Mouse (Mus musculus) intestine, postnatal 0 days (tissue): Measurements from ENCODE around the gene Ndufa13. TPM values are rescaled to one million over a fixed set of nuclear protein-coding genes. Genes with fewer than 3 reads are reported as not detected.

Experiments
- ATAC-seq: fragments of 200-750 bp; cut with Nextera tagmentation; 2 replicates; pipeline ENCODE4 v1.8.0; 2017; ENCODE audit warnings: mild to moderate bottlenecking, moderate TSS enrichment, moderate library complexity
- H3K27ac ChIP-seq: fragments of 300-500 bp; sonication (generic); 2 replicates; pipeline ENCODE4 v1.5.1; 2014; ENCODE audit warnings: mild to moderate bottlenecking, low read depth, low read length, moderate library complexity
- H3K27me3 ChIP-seq: fragments of 300-500 bp; sonication (generic); replicated peaks from 2 replicates; pipeline ENCODE4 v1.6.1; 2014; ENCODE audit warnings: low read length, mixed read lengths; ENCODE audit not compliant: control insufficient read depth, insufficient read depth
- H3K36me3 ChIP-seq: fragments of 300-500 bp; sonication (generic); 2 replicates; pipeline ENCODE4 v1.6.1; 2014; ENCODE audit warnings: mild to moderate bottlenecking, moderate library complexity; ENCODE audit not compliant: control insufficient read depth, insufficient read depth
- H3K4me1 ChIP-seq: fragments of 300-500 bp; sonication (generic); replicated peaks from 2 replicates; pipeline ENCODE4 v1.6.1; 2014; ENCODE audit warnings: antibody characterized with exemption, low read length, mixed read lengths; ENCODE audit not compliant: control insufficient read depth, insufficient read depth
- H3K4me2 ChIP-seq: fragments of 300-500 bp; sonication (generic); replicated peaks from 2 replicates; pipeline ENCODE4 v1.6.1; 2014; ENCODE audit warnings: low read depth, mild to moderate bottlenecking, moderate library complexity
- H3K4me3 ChIP-seq: fragments of 300-500 bp; sonication (generic); 2 replicates; pipeline ENCODE4 v1.5.1; 2014; ENCODE audit warnings: low read depth, low read length
- H3K9ac ChIP-seq: fragments of 300-500 bp; sonication (generic); 2 replicates; pipeline ENCODE4 v1.6.1; 2014; ENCODE audit warnings: mild to moderate bottlenecking, low read depth, low read length
- H3K9me3 ChIP-seq: fragments of 300-500 bp; sonication (generic); 2 replicates; pipeline ENCODE4 v1.6.1; 2016; ENCODE audit warnings: mixed run types; ENCODE audit not compliant: control insufficient read depth
- CTCF ChIP-seq: sonication (generic); IDR thresholded peaks from 2 replicates; pipeline ENCODE4 v1.5.1; 2016; ENCODE audit warnings: low read depth, mild to moderate bottlenecking, control low read depth, antibody characterized with exemption, moderate library complexity
- WGBS: fragments of 180-500 bp; shearing (Covaris S2); extraction: QIAGEN DNeasy Blood & Tissue Kit; methylation state at CpG from one replicate; pipeline ENCODE4 v1.1.7; 2014; 5-methylcytosine and 5-hydroxymethylcytosine counted together
- polyA plus RNA-seq: library from polyadenylated mRNA; unstranded; fragments of >200 nt; fragmentation: Nextera tagmentation; extraction: Ambion mirVana; gene quantifications from 2 replicates; pipeline ENCODE4 v1.2.1, GENCODE M21; 2015

Gene Ndufa13
- polyA plus RNA-seq, 1 experiment from 2014 or later, result 310 TPM

DNA sequence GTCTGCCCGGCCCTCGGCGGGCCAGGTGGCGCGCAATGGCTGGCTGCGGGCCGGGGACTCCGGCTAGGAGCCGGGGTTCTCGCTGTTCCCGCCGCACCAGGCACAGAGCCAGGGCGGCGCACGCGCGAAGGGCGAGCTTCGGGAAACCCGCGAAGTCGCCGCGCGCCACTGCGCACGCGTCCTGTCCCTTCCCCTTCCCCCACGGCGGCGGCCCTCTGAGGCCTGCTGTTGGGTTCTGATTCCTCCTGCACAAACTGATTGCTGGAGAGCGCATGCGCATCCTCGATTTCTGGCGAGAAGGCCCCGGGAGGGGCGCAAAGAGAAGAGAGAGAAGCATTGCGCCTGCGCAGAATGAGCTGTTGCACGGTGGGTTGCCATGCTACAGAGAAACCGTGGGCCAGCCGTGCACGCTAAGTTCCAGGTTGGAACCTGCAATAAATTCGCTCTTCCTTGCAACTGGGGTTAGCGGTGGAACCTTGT, 745 bp upstream of the Ndufa13 start:
- H3K4me3 ChIP-seq, result peak overlapping the region; percentile 75
- peak; percentile 82 for ATAC-seq
- peak overlapping the region; percentile 82 for H3K4me2 ChIP-seq
- H3K27ac ChIP-seq, result peak overlapping the region; percentile 79
- peaks cover 13% of the 10 kb centered on the region for H3K36me3 ChIP-seq
- H3K9me3 ChIP-seq, result no peaks in the 10 kb centered on the region
- WGBS, result under 1% methylated on average over 45 of the region's 45 CpGs
- peaks cover 3% of the 10 kb centered on the region; the same call in 1 of the 2 replicates for H3K4me1 ChIP-seq
- H3K9ac ChIP-seq, result peak overlapping the region; percentile 51
- H3K27me3 ChIP-seq, result no peaks in the 10 kb centered on the region
- TF ChIP-seq CTCF, result no peak

DNA sequence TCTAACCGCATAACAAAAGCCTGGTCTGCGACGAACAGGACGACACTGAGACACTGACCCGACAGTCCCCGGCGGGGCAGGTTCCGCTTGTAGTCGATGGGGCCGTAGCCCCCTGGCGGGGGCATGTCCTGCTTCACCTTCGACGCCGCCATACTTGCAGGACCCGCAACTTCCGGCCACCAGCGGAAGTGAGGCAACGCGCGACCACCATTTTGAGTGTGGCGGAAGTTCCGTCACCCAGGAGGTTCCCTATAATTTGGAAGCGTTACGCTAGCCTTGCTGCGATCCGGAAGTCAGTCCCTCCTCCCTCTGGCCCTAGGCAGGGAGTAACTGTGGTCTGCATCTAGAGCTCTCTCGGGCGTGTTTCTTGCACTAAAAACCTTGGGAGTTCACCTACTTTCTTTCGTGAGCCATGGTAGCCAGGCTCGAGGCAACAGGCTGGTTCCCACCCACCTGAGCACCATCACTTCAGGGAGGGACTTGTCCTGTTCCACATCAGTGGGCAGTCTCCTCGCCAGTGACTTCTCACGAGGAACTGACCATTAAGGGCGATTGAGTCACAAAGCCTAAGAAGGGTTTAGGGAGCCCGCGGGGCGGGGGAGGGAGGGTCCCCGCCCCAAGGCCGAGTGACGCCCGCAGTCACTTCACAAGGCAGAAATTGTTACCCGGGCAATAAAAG, 735 bp downstream of the Ndufa13 start:
- peak; percentile 79 for TF ChIP-seq CTCF
- peak overlapping the region; percentile 75 for H3K4me3 ChIP-seq
- peak; percentile 68 for ATAC-seq
- peak overlapping the region; percentile 67 for H3K9ac ChIP-seq
- H3K4me2 ChIP-seq, result peak overlapping the region; percentile 82
- peaks cover 5% of the 10 kb centered on the region; the same call in 1 of the 2 replicates for H3K36me3 ChIP-seq
- 1% methylated on average over 41 of the region's 41 CpGs for WGBS
- peak overlapping the region; percentile 79 for H3K27ac ChIP-seq
- no peaks in the 10 kb centered on the region for H3K27me3 ChIP-seq
- H3K4me1 ChIP-seq, result peaks cover 5% of the 10 kb centered on the region; the same call in 1 of the 2 replicates
- no peaks in the 10 kb centered on the region for H3K9me3 ChIP-seq

DNA sequence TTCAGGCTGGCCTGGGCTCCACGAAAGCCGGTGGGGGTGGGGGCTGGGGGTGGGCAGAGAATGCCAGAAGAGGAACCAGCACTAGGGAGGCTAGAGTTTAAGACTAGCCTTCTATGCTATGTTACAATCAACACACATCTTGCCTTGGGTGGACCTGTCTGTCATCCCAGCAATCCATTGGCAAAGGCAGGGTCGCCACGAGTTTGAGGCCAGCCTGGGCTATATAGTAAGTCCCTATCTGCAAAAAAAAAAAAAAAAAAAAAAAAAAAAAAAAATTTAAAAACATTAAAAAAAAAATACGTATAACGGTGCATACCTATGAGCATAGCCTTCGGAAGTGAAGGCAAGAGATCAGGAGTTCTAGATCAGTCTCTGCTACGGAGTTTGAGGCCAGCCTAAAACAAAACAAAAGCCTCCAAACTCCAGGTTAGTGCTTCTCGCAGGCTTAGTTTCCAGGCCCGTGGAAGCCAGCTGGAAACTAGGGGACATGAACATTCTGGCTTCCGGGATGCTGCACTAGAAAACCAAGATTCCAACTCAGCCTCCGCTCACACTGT, 1.4 kb downstream of the Ndufa13 start:
- peak overlapping the region; percentile 82 for H3K4me2 ChIP-seq
- no peak for TF ChIP-seq CTCF
- no peaks in the 10 kb centered on the region for H3K27me3 ChIP-seq
- H3K27ac ChIP-seq, result peak overlapping the region; percentile 79
- no peaks in the 10 kb centered on the region for H3K9me3 ChIP-seq
- H3K4me1 ChIP-seq, result peaks cover 5% of the 10 kb centered on the region; the same call in 1 of the 2 replicates
- peak overlapping the region; percentile 67 for H3K9ac ChIP-seq
- peaks cover 5% of the 10 kb centered on the region; the same call in 1 of the 2 replicates for H3K36me3 ChIP-seq
- peak overlapping the region; percentile 75 for H3K4me3 ChIP-seq
- WGBS, result 18% methylated on average over 12 of the region's 12 CpGs
- peak; percentile 18; the same call in 1 of the 2 replicates for ATAC-seq

DNA sequence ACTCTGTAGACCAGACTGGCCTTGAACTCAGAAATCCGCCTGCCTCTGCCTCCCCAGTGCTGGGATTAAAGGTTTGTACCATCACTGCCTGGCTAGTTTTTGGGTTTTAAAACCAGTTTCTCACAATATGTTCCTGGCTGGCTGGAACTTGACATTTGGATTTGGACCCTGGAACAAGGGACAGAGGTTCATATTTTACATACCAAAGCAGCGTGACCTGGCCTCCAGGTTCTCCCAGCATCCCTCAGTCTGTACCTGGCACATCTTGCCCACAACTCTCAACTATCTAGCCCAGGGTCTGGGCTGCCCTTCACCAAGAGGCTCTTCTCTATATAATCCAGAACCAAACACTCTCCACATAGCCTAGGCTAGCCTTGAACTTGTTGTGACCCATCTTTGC, 2.5 kb downstream of the Ndufa13 start:
- H3K9me3 ChIP-seq, result no peaks in the 10 kb centered on the region
- H3K27ac ChIP-seq, result no peak overlapping the region
- H3K36me3 ChIP-seq, result peaks cover 7% of the 10 kb centered on the region; the same call in 1 of the 2 replicates
- WGBS, result 90% methylated on average over 2 of the region's 2 CpGs
- H3K4me1 ChIP-seq, result peaks cover 5% of the 10 kb centered on the region; the same call in 1 of the 2 replicates
- no peak for TF ChIP-seq CTCF
- no peak for ATAC-seq
- no peaks in the 10 kb centered on the region for H3K27me3 ChIP-seq
- H3K9ac ChIP-seq, result no peak overlapping the region
- H3K4me2 ChIP-seq, result peak overlapping the region; percentile 82; the same call in 1 of the 2 replicates
- no peak overlapping the region for H3K4me3 ChIP-seq

DNA sequence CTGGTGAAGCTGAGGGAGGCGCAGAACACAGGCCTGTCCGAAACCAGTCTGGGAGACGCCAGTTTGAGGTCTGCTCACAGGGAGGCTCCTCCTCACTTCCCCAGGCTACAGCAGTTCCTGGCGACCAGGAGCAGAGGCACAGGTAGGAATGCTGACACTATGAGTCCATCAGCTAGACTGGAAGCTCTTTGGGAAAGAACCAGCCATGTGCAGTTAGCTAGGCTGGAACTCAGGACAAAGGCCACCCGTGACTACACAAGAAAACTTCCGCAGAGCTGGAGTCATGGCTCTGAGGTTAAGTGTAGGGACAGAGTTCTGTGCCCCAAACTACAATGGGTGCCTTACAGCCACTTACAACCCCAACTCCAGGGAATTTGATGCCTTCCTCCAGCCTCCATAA, 4.5 kb downstream of the Ndufa13 start:
- no peak overlapping the region for H3K4me2 ChIP-seq
- WGBS, result 76% methylated on average over 6 of the region's 6 CpGs

DNA sequence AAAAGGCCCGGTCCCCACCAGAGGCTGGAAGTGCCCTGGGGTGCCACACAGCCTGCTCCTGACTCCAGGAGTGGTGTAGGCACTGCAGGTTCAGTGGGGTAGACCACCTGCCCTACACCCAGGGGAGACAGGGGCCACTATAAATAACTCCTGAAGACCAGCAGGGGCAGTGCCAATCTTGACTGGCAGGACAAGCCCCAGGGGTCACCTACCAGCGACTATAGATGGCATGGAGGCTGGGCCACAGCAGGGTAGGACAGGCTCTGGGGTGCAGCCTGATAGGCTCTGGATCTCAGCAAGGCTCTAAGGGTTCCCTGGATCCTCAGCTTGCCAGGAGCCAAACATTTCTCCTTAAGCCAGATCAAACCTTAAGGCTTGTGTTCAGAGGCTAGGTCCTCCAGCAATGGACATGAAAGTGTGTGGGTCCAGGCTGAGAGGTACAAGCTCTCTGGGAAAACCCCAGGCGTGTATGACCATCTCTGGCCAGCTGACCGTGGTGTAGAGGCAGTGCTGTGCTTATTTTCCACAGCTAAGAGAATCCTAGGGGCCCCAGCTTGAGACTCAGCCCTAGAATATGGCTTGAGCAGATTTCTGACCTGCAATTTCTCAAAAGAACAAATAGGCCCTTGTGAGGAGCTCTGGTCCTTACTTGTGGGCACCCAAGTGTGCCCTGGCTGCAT, 6.4 kb downstream of the Ndufa13 start:
- H3K9me3 ChIP-seq, result no peaks in the 10 kb centered on the region
- 72% methylated on average over 4 of the region's 4 CpGs for WGBS
- TF ChIP-seq CTCF, result no peak
- no peak for ATAC-seq
- H3K9ac ChIP-seq, result no peak overlapping the region
- no peak overlapping the region for H3K27ac ChIP-seq
- H3K4me3 ChIP-seq, result no peak overlapping the region
- no peaks in the 10 kb centered on the region for H3K27me3 ChIP-seq
- peaks cover 5% of the 10 kb centered on the region; the same call in 1 of the 2 replicates for H3K4me1 ChIP-seq
- H3K36me3 ChIP-seq, result peaks cover 36% of the 10 kb centered on the region; the same call in 1 of the 2 replicates
- no peak overlapping the region for H3K4me2 ChIP-seq

More for the DNA sequence above, 4.5 kb downstream of the Ndufa13 start:
- Histone ChIP-seq H3K4me1 (peaks cover 5% of the 10 kb centered on the region; the same call in 1 of the 2 replicates), H3K36me3 (peaks cover 28% of the 10 kb centered on the region; the same call in 1 of the 2 replicates), H3K27me3 (no peaks in the 10 kb centered on the region), H3K9me3 (no peaks in the 10 kb centered on the region), H3K27ac (no peak overlapping the region), H3K4me3 (no peak overlapping the region), H3K9ac (no peak overlapping the region)
- TF ChIP-seq CTCF, result no peak
- ATAC-seq, result no peak
